Mouse (Mus musculus): Measurements from ENCODE around the gene Afmid.

Afmid gene

GRCm38 (mm10) chr11:117878892-117879291 lies 53.2 kb downstream of the Afmid start:
- no peak for DNase-seq (ENCODE audit: low spot score in 2 of 2)

GRCm38 (mm10) chr11:117879676-117880075 lies 54.0 kb downstream of the Afmid start:
- no peak for DNase-seq (ENCODE audit: low spot score in 2 of 2)

- no peak for DNase-seq (ENCODE audit: low spot score in 2 of 2)
Observed at GRCm38 (mm10) chr11:117880336-117880976, 54.7 kb downstream of the Afmid start.

- no peak for DNase-seq (ENCODE audit: low spot score in 2 of 2)
Observed at GRCm38 (mm10) chr11:117880977-117881358, 55.2 kb downstream of the Afmid start.

GRCm38 (mm10) chr11:117881787-117882186 lies 56.1 kb downstream of the Afmid start:
- no peak for DNase-seq (ENCODE audit: low spot score in 2 of 2)

GRCm38 (mm10) chr11:117882208-117882607 lies 56.5 kb downstream of the Afmid start:
- DNase-seq (ENCODE audit: low spot score in 2 of 2), result no peak

GRCm38 (mm10) chr11:117886000-117886399 lies 60.3 kb downstream of the Afmid start:
- no peak for DNase-seq (ENCODE audit: low spot score in 2 of 2)

- DNase-seq (ENCODE audit: low spot score in 2 of 2), result no peak
Observed at GRCm38 (mm10) chr11:117888168-117888852, 62.6 kb downstream of the Afmid start.

- no peak for DNase-seq (ENCODE audit: low spot score in 2 of 2)
Observed at GRCm38 (mm10) chr11:117888853-117889822, 63.4 kb downstream of the Afmid start.

Data from natural killer cell, adult 2 months (primary cell).